Mouse (Mus musculus): ENCODE measurements around the gene Hcrtr1.

Gene Hcrtr1

DNA sequence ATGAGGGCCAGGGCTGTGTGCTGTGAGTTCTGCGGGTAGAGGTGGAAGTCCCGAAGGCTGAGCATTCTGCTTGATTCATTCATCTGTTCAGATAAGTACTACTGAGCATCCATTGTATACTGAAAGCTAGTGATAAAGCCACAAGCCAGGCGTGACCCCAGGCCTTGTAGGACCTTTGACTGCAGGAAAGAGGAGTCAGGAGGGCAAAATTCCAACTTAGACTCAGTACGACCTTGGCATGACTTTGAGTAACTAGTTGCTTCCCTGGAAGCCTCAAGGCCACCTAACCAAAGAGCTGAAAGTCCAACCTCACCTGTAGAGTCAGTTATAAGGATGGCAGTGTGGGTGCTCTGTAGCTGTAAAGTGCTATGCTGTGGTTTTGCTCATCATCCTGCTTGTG is 18.4 kb downstream of the Hcrtr1 start:
- DNase-seq (ENCODE audit: low read depth), result no peak

DNA sequence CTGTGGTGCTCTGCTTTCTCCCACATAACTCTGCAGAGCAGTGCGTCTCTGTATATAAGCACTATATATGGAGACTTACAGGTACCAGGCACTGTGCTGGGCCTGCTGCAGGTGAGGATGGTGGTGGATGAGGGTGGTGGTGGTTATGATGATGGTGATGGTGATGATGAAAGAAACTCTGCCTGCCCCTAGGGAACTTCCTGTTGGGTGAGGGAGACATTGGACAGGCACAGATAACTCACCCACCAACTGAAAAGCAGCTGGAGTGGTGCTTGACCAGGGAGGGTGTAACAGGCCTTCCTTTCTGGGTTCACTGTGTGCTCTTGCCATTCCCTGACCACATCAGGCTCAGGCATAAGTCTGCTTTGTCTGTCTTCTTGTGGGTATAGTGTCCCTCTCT is 26.4 kb downstream of the Hcrtr1 start:
- DNase-seq (ENCODE audit: low read depth), result peak; percentile 84

DNA sequence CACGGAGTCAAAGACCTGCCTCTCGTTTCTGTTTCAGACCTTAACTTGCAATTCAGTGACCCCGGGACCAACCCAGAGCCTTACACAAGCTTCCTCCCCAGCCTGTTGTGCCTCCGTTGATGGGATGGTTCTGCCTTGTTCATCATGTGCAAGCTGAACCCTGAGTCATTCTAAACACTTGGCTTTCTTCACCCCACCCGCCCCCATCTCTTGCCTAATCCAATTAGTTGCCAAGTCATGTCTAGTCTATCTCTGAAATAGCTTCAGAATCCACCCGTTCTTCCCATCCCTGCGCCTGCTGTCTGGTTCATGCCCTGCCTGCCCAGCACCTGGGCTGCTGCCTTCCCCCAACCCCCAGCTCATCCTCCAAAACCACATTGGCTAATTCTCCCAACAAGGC is 26.9 kb downstream of the Hcrtr1 start:
- peak; percentile 94 for DNase-seq (ENCODE audit: low read depth)

DNA sequence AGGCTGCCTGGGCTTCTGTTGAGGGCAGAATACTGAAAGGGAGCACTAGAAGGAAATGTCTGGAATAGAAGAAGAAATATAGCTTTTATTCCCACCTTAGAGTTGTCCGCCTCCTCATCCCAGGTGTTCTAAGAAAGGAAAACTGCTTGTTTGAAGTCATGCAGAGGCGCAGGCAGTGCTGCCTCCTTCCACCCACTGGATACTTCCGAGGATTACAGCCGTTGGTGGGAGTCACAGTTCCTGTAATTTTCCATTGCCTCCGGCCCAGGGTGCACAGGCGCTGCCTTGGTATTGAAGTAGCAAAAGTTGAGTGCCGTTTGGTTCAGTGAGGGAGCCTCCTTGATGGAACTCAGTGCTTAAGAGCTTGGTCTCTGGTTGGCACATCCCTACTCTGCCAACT is 29.1 kb downstream of the Hcrtr1 start:
- DNase-seq (ENCODE audit: low read depth), result no peak

DNA sequence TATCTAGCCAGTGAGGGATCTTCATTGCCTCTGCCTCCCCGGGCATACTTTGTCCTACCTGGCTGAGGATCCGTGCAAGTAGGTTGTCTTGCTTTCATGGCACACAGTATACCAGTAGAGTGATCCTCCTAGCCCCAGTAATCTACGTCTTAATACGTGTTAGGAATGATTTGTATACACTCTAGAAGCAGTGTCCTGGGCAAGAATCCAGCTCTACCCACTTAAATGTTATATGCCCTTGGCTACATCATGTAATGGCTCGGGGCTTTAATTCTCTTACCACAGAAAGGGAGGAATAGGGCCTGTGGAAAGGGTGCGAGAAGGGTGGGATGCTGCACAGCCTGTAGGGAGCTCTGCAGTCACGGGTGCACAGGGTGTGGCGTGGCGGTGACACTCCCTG is 29.5 kb downstream of the Hcrtr1 start:
- DNase-seq (ENCODE audit: low read depth), result no peak

DNA sequence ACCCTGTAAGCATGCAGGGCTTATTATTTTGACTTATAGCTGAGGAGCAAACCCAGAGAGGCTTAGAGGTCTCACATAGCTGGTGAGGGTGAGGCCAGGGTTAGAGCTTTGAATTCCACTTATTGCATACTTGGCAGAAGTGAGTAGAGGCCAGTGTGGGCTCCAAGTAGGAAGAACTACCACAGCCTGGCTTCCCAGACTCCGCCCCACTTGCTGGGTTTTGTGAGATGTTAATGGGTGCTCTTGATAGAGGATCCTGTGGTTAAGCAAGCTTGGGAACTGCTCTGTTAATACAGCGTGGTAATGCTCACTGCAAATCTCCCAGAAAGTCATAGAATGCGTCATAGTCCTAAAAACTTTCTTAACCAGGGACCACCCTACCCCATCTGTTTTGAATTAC is 30.2 kb downstream of the Hcrtr1 start:
- peak; percentile 78 for DNase-seq (ENCODE audit: low read depth)

DNA sequence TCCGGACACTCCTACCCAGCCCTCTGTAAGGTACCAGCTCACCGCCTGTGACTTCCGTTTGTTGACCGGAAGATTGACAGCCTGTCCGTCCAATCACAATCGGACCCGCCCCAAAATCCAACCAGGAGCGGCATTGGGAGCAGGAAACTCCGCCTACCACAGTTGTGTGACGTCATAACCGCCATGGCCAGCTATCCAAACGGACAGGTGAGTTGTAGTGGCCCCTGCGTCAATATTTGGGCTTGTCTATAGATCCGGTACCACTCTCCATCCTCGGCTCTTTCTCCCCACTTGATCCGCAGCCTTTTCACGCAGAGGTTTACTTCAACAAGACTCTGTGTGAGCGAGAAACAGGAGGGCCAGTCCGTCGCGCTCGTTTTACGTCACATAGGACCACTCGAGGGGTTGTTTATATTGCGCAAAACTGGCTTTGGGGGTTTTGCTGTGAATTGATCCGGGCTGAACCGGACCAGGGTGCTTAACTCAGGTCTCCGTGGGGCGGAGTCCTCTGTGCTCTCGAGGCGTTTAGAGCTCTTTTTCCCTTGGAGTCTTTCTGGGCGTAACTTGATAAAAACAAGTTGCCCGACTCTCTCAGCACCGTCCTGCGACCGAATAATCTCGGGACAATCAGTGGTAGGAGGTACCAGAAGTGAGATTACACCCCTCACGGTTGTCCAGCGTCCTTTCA is 31.6 kb downstream of the Hcrtr1 start:
- DNase-seq (ENCODE audit: low read depth), result peak; percentile 100

DNA sequence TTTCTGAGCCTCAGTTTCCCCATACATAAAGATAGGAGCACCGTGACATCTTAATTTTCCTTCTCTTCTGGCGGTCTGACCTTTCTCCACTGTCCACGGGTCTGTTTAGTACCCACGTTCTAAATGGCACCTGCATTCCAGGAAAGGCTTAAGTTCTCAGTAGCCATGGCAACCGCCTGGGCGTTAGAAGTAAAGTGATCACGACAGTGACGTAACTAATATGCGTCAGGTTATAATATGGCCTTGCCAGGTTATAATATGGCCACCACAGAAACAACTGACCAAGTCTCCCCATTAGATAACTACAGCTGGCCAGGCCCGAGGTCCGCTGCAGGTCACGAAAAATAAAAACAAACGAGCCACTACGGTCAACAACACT is 32.1 kb downstream of the Hcrtr1 start:
- DNase-seq (ENCODE audit: low read depth), result no peak

DNA sequence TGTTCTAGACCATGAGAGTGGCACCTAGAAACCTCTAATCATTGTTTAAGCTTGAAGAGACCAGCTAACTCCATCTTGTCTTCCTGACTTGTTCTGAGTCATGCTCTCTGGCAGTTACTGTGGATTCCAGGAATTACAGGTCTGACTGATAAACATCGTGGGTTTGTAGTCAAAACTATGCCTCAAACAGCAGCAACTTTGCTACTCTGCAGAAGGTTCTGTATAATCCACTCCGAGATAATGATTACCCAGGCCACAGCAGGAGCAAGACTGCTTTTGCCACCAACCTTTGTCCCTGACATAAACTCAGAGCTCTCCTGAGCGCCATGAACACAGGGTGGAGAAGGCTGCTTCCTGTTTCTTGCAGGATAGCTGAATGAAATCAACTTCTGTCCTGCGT is 34.6 kb downstream of the Hcrtr1 start:
- peak; percentile 32 for DNase-seq (ENCODE audit: low read depth)

DNA sequence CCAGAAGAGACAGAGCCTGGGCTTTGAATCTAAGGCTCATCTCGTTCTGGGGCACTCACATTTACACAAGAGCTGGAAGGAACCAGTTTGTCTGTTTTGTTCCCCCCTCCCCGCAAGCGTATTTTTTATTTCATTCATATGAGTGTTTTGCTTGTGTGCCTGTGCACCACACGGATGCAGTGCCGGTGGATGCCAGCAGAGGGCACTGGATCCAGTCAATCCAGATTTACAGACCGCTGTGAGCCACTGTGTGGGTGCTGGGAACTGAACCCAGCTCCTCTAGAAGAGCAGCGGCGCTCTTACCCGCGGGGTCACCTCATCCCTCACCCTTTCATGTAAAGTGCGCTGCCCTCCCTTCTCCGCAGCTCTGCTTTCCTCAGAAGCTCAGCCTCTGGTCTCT is 35.5 kb downstream of the Hcrtr1 start:
- no peak for DNase-seq (ENCODE audit: low read depth)

DNA sequence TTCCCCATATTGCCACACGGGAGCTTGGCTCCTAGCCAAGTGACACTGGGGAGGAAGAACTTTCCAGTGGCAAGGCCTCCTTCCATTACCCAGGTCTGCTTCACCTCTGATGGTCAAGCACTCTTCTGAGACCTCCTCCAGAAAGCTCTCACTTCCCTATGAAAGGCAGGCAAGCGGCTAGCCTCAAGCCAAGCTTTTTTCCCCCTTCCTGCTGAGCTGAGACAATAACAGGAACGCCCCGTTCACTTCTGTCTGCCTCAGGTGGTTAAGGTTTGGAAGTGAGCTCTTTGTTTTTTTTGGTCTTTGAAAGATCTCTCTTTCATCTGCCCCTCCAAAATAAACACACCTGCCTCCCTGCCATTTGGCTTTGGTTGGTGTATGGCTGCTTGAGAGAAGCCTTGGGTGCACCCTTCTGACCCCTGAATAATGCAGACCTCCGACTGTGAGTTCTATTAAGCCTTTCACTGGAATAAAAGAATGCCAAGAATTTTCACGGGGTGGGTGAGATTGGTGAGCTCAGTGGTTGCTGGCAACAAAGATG is 37.0 kb downstream of the Hcrtr1 start, which contains the start of gene Pef1:
Gene Pef1 (plus strand): TSS at position 448 of the 541 bp plus-strand sequence.
- DNase-seq (ENCODE audit: low read depth), result no peak

DNA sequence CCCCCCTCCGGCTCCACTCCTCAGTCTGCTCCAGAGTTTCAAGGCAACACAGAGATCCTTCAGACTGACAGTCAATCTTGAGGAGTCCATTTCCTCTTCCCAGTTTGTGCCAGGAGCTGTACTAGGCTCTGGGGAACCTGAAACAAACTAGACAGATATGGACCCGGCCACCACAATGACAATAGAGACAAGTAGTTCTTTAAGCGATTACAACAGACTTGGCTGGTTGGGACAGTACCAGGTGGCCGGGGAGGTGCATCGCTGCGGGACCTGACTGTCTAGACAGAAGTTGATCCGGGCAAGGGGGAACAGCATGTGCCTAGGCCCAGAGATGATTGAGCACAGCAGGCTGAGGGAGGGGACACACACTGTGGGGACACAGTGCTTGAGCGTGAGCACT is 38.0 kb downstream of the Hcrtr1 start:
- DNase-seq (ENCODE audit: low read depth), result no peak

DNA sequence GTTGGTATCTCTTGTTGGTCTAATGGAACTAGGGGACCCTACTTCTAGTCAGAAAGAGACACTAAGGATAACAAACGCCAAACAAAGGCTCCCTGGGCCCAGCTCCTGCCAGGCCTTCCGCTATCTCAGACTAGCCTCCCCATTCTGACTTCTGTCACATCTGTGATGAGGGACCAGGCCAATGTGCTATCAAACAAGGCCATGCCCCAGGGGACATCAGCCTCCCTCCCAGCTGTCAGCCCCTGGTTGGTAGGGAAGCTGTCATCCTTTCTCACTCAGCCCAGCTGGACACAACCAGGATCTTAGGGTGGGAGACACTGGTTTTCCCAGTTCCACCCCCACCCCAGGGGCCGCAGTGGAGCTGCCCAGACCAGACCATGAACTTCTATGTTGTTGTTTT is 44.0 kb downstream of the Hcrtr1 start:
- no peak for DNase-seq (ENCODE audit: low read depth)

DNA sequence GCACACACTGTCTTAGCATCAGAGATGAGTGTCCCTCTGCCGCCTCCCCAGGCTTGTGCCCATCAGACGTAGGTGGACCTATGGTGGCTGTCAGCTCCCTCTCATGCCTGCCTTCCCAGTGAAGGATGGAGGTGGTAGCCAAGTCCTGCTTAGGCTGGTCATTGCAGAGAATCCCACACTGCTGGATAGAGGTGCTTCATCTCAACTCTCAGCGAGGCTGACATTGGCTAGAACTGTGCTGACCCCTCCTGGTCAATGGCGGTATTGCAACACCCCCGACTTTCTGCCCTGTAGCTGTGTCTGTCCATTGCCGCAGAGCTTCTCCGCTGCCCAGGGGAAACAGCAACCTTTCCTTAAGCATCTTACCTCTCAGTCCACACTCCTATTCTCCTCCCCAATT is 51.9 kb downstream of the Hcrtr1 start:
- DNase-seq (ENCODE audit: low read depth), result peak; percentile 76

DNA sequence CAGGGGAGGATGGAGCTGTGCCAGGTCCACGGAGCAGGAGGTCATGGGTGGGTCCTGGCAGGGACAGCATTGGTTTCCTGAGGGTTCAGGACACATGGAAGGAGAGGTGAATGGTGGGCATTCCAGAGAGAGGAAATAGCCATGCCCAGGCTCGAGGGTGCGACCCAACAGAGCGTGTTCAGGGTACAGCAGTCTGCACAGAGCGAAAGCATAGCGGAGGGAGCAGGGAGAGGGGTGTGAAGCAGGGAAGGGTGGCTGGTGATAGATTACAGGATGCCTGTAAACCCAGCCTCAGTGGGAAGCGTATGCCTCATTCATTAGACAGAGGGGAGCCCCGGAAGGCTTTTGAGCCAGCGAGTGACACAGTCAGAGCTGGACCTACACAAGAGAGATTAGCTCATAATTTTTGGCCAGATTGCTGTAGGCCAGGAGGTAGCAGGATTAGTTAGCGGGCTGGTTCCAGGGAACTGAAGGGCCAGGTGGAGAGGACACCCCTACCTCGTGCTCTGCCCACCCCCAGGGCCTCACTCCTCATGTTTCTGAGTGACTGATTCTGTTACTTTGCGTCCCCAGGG is 53.8 kb downstream of the Hcrtr1 start:
- DNase-seq (ENCODE audit: low read depth), result no peak

DNA sequence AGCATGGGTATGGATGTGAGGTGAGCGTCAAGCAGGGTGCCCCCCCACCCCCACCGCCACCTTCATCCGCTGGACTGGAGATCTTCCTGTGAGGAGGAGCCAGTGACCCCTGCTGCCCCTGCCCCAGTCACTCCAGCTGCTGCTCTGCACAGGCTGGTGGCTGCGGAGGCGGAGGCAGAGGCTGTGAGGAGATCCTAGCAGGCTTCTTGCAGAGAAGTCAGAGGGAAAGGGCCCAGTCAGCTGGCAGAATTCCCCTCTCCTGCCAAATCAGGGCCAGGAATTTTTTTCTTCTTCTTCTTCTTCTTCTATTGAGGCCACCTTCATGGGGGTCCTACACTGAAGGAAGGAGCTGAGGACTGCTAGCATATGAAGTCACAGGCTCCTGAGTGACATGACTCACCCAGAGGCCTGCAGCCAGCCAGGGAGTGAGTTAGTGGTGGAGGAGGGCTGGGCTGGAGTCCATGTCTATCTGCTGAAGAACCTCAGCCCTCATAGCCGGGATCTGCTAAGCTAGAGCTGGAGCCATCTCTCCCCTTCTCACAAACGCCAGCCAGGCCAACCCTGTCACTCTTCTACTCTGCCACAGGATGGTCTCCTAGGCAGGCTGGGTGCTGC is 54.7 kb downstream of the Hcrtr1 start:
- DNase-seq (ENCODE audit: low read depth), result peak; percentile 13

DNA sequence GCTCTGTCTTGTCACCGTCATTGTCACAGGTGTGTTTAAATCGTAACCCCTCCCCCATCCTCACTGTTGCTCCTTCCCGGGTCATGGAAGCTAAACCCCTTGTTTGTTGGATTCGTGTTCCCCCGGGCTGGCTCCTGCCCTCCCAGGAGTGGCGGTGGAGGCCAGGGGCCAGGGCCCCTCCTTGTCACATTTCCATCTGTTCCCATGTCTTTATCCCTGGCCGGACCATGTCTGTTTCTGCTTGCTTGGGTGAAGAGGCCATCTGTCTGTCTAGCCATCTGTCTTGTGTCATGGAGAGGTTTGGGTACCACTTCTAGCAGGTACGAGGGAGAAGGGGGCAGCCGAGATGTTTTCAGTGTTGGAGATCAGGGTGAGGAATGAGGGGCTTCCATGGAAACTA is 56.9 kb downstream of the Hcrtr1 start:
- no peak for DNase-seq (ENCODE audit: low read depth)

DNA sequence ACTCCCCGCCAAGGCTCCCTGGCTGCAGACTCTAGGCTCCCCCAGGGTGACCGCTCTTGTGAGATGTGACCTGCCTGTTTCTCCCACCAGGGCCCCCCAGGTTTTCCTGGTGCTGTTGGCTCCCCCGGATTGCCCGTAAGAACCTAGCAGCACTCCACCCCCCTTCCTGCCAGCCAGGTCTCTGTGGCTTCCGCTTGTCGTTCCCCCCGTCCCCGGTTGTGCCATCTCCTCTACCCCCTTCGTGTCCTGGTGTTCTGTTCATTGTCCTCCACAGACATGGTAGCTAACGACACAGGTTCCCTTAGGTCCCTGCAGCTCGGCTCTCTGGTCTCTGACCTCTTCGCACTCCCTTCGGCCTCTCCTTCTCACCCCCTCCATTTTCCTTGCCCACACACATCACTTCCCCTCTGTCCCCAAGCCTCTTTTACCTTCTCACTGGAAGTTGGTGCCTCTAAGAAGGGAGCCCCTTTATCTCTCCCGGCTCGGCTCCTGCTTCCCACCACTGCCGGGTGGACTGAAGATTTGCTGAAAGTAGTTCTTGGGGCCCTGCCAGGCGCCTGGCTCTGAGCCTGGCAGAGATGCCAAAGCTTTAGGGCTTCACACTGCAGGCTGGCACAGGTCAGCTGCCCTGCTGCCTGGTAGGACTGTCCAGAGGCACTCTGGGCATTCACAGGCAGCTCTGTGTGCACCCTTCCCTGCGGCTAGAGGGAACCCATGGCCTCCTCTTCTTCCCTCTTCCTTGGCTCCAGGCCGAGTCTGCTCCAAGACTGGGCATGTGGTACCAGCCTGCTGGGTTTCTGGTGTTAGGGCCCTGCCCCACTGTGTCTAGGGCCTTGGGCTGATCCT is 57.6 kb downstream of the Hcrtr1 start:
- peak; percentile 29 for DNase-seq (ENCODE audit: low read depth)
